Mouse (Mus musculus): Measurements from ENCODE around the gene Gm11569.
"Not testable (repeated sequence)": the region's sequence is repeated elsewhere in the genome, so short reads cannot be mapped to it uniquely, and the experiment has no call there.

Gene Gm11569

DNA sequence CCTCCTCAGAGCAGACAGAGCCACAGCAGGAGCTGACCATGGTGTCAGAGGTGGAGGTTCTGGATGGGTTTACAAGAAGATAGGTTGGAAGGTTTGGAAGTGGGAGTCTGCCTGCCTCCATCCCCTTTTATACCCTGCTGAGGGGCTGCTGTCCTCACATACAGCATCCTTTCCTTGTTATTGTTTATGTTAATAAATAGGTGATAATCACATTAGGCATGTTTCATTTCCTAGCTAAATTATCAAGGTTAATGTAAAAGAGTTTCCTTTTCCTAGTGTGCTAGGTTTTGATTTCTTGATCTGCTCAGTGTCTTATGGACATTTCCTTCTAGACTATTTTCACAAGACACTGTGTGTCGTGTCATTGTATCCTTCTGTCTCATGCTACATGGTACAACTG lies at the start of gene Gm11569:
Gene Gm11569, minus strand, starts transcription at position 101 of the 400 bp plus-strand sequence.
- not testable (repeated sequence) for DNase-seq (ENCODE audit: extremely low spot score, low read depth, low spot score)

DNA sequence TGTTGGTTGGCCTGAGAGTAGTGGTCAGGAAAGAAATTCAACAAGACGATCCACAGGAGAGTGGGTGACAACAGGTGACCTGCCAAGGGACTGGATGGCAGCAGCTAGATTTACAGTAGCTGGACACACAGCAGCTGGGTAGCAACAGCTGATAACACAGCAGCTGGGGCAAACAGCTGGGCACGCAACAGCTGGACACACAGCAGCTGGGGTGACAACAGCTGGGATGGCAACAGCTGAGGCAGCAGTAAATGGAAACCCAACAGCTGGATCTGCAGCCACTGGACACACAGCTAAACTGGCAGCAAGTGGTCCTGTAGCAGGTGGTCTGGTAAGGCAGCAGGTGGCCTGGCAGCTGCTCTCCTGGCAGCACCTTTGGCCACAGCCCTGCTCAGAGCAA lies 48.0 kb upstream of the Gm11569 start:
- DNase-seq (ENCODE audit: extremely low spot score, low read depth, low spot score), result no peak

DNA sequence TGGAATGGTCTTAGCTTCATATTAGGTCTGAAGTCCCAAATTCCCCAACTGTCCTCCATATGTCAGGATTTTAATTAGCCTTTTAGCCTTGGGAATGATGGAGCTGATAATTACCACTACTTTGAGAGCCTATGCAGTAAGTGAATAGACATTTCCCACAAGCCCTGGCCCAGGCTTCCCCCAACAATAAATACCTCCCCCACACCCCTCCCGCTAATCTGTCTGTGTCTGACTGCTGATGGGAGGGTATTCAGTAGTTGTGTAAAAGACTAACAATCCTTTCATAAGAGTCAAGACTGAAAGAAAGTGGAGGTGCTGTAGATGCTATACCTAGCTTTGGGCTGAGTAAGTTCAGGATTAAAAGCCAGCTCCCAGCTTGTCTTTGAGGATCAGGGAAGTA lies 43.5 kb upstream of the Gm11569 start:
- no peak for DNase-seq (ENCODE audit: extremely low spot score, low read depth, low spot score)

DNA sequence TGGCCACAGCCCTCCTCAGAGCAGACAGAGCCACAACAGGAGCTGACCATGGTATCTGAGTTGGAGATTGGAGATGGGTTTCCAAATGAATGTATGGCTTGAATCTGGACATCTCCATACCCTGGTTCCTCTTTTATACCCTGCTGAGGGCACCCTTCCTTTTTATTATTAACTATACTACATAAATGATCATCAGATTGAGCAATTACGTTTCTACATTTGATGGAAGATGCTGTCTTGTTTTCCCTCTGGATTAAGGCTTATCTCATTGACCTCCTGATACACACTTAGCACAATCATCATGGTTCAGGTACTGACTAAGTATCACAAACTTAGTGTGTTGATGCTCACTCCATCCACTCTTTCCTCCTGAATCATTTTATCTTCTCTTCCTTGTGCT lies 39.2 kb upstream of the Gm11569 start, which contains the start of gene 2300003K06Rik:
Gene 2300003K06Rik, minus strand, starts transcription at position 101 of the 400 bp plus-strand sequence.
- DNase-seq (ENCODE audit: extremely low spot score, low read depth, low spot score), result no peak

DNA sequence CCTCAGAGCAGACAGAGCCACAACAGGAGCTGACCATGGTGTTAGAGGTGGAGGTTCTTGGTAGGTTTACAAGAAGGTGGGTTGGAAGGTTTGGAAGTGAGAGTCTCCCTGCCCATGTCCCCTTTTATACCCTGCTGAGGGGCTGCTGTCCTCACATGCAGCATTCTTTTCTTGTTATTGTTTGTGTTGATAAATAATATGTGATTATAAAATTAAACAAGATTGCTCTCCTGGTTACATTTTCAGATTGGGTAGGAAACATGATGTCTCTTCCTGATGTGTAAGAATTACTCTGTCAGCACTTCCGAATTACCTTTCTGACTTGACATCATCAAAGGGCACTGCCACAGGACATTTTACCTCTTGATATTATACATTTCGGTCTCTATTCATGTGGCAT lies 16.8 kb upstream of the Gm11569 start, which contains the start of gene Gm11564:
Gene Gm11564, minus strand, starts transcription at position 101 of the 400 bp plus-strand sequence.
- DNase-seq (ENCODE audit: extremely low spot score, low read depth, low spot score), result not testable (repeated sequence)

DNA sequence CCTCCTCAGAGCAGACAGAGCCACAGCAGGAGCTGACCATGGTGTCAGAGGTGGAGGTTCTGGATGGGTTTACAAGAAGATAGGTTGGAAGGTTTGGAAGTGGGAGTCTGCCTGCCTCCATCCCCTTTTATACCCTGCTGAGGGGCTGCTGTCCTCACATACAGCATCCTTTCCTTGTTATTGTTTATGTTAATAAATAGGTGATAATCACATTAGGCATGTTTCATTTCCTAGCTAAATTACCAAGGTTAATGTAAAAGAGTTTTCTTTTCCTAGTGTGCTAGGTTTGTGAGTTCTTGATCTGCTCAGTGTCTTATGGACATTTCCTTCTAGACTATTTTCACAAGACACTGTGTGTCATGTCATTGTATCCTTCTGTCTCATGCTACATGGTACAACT lies 11.1 kb upstream of the Gm11569 start, which contains the start of gene Krtap4-13:
Gene Krtap4-13, minus strand, starts transcription at position 101 of the 400 bp plus-strand sequence.
- not testable (repeated sequence) for DNase-seq (ENCODE audit: extremely low spot score, low read depth, low spot score)

DNA sequence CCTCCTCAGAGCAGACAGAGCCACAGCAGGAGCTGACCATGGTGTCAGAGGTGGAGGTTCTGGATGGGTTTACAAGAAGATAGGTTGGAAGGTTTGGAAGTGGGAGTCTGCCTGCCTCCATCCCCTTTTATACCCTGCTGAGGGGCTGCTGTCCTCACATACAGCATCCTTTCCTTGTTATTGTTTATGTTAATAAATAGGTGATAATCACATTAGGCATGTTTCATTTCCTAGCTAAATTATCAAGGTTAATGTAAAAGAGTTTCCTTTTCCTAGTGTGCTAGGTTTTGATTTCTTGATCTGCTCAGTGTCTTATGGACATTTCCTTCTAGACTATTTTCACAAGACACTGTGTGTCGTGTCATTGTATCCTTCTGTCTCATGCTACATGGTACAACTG lies 5.6 kb upstream of the Gm11569 start, which contains the start of gene Gm11554:
Gene Gm11554, minus strand, starts transcription at position 101 of the 400 bp plus-strand sequence.
- DNase-seq (ENCODE audit: extremely low spot score, low read depth, low spot score), result not testable (repeated sequence)

DNA sequence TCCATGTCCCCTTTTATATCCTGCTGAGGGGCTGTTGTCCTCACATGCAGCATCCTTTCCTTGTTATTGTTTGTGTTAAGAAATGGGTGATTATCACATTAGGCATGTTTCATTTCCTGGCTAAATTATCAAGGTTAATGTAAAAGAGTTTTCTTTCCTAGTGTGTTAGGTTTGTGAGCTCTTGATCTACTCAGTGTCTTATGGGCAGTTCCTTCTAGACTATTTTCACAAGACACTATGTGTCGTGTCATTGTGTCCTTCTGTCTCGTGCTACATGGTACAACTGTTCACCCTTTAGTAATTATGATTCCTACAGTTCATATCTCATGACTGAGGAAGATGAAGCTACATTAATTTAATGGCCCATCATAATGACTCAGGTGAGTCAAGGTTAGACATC lies 5.4 kb downstream of the Gm11569 start, which contains the start of gene Gm11596:
Gene Gm11596, minus strand, starts transcription at position 101 of the 400 bp plus-strand sequence.
- DNase-seq (ENCODE audit: extremely low spot score, low read depth, low spot score), result no peak

DNA sequence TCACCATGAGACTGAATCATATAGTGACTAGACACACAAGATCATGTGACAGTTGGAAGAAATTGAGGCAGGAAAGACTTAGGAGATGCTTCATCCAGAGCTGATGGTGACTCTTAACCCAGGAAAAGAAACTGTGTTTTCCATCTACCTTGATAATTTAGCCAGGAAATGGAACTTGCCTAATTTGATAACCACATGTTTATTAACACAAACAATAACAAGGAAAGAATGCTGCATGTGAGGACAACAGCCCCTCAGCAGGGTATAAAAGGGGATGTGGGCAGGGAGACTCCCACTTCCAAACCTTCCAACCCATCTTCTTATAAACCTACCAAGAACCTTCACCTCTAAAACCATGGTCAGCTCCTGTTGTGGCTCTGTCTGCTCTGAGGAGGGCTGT lies 13.8 kb downstream of the Gm11569 start, which contains the start of gene Krtap4-9:
Gene Krtap4-9, plus strand, starts transcription at position 301 of the 400 bp plus-strand sequence.
- not testable (repeated sequence) for DNase-seq (ENCODE audit: extremely low spot score, low read depth, low spot score)

DNA sequence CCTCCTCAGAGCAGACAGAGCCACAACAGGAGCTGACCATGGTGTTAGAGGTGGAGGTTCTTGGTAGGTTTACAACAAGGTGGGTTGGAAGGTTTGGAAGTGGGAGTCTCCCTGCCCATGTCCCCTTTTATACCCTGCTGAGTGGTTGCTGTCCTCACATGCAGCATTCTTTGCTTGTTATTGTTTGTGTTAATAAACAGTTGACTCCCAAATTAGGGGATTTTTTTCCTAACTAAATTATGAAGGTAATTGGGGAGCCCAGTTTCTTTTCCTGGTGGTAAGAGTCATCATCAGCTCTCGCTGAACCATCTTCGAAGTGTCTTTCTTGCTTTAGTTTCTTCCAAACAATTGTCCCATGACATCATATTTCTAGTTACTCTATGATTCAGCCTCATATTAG lies 18.1 kb downstream of the Gm11569 start, which contains the start of gene Krtap4-8:
Gene Krtap4-8, minus strand, starts transcription at position 101 of the 400 bp plus-strand sequence.
- no peak for DNase-seq (ENCODE audit: extremely low spot score, low read depth, low spot score)

DNA sequence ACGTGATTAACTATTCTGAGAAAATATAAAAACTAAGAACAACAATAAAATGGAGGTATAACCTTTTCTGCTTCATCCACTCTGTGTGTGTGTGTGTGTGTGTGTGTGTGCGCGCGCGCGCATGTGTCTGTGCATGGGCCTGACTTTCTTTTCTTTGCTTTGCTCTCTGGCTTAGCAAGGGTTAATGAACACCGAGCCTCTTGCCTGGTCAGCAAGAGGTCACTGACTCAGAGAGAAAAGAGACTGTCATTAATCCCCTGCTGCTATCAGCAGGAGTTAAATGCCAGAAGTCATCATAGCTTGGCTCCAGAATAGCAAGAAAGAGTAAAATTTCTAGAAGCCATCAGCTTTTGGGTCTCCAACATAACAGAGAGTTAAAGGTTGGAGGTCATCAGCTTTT lies 20.3 kb downstream of the Gm11569 start:
- no peak for DNase-seq (ENCODE audit: extremely low spot score, low read depth, low spot score)

DNA sequence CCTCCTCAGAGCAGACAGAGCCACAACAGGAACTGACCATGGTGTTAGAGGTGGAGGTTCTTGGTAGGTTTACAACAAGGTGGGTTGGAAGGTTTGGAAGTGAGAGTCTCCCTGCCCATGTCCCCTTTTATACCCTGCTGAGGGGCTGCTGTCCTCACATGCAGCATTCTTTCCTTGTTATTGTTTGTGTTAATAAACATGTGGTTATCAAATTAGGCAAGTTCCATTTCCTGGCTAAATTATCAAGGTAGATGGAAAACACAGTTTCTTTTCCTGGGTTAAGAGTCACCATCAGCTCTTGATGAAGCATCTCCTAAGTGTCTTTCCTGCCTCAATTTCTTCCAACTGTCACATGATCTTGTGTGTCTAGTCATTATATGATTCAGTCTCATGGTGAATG lies 25.9 kb downstream of the Gm11569 start, which contains the start of gene Gm11595:
Gene Gm11595, minus strand, starts transcription at position 101 of the 400 bp plus-strand sequence.
- DNase-seq (ENCODE audit: extremely low spot score, low read depth, low spot score), result not testable (repeated sequence)

DNA sequence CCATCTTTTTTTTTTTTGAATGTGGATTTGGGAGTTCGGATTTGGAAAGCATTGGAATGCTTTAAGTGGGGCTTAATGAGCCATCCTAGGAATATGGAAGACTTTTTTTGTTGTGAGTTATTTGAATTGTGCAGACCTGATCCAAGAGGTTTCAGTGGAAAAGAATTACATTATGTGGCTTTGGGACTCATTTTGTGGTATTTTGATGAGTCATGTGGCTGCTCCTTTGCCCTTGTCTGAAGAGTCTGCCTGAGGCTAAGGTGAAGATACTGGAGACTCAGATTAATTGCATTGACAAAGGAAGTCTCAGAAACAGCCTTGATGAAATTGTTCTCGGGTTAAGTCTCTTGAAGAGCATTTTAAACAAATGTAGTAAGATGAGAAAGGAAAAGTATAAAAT lies 30.3 kb downstream of the Gm11569 start:
- DNase-seq (ENCODE audit: extremely low spot score, low read depth, low spot score), result no peak

DNA sequence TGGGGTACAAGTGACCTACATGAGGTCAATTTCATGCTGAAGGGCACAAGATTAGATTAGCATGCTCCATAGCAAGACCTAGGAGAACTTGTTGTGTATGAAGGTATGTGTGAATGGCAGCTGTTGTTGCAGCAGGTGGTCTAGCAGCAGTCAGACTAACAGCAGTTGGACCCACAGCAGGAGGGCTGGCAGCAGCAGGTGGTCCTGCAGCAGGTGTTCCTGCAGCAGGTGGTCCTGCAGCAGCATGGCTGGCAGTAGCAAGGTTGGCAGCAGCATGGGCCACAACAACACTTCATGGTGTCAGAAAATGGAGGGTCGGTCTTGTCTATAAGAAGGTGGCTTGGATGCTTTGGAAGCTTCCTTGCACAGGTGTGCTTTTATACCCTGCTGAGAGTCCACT lies 39.9 kb downstream of the Gm11569 start:
- no peak for DNase-seq (ENCODE audit: extremely low spot score, low read depth, low spot score)
